15 mouse cellular contexts compared by ENCODE assay signal in the genomic region with DNA sequence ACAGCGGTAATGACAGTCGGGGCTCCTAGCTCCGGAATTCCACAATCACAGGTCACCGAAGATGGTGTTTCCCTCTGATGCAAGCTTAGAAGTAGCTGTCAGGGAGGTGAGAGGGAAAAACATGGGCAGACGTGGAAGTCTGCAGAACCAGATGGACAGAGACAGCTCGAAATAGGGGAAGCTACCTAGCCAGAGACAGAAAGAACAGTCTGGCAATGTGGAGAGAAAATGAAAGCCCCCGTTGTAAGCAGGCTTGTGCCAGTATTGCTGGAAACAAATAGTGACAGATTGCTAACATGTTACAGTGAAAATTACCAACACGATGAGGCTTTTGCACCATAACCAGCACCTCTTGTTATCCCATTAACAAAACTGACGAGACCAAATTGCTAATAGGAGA.
DNase-seq lines count a peak whose midpoint lies in the region; ATAC-seq and TF ChIP-seq lines count a peak whose summit lies in the region.
"Had no signal": no experiment of that assay in that cellular context is flagged by ENCODE, and none has a peak within 500 bp of the region (broad histone marks: within the 10 kb centered on the region; RNA-seq: fewer than 3 reads in every experiment).

No protein-coding gene starts in this region.

- ATAC-seq in cerebellum, adult (ENCODE audit: insufficient number of reproducible peaks, low FRiP score, low TSS enrichment) = no peak
- no peak for ATAC-seq in heart, embryonic 16.5 days (replicated peaks; ENCODE audit: extremely low read depth, insufficient read depth, low FRiP score)
- peak; percentile 69 for ATAC-seq in forebrain, embryonic 16.5 days
- ATAC-seq: intestine, postnatal 0 days; liver, postnatal 0 days had no signal

- no peak overlapping the region for H3K4me3 ChIP-seq in heart, embryonic 16.5 days (ENCODE audit: low read length)
- H3K4me3 ChIP-seq in forebrain, embryonic 16.5 days (replicated peaks; ENCODE audit: low read length) = no peak overlapping the region
- H3K4me3 ChIP-seq: hindbrain, embryonic 12.5 days; limb, embryonic 13.5 days; neural tube, embryonic 13.5 days had no signal

- peak overlapping the region; percentile 27 for H3K4me2 ChIP-seq in heart, embryonic 16.5 days (ENCODE audit: low read depth, low read length)
- no peak overlapping the region for H3K4me2 ChIP-seq in forebrain, embryonic 16.5 days (ENCODE audit: low read length)
- H3K4me2 ChIP-seq: hindbrain, embryonic 12.5 days; neural tube, embryonic 13.5 days had no signal

- no peaks in the 10 kb centered on the region for H3K36me3 ChIP-seq in heart, embryonic 16.5 days (ENCODE audit: control insufficient read depth, insufficient read depth)
- H3K36me3 ChIP-seq in forebrain, embryonic 16.5 days (ENCODE audit: control insufficient read depth, insufficient read depth) = no peaks in the 10 kb centered on the region
- H3K36me3 ChIP-seq: hindbrain, embryonic 12.5 days; limb, embryonic 13.5 days; neural tube, embryonic 13.5 days had no signal

- 39% methylated on average over 9 of the region's 9 CpGs for WGBS in heart, embryonic 16.5 days
- WGBS in forebrain, embryonic 16.5 days = 51% methylated on average over 9 of the region's 9 CpGs

- H3K4me1 ChIP-seq in heart, embryonic 16.5 days (ENCODE audit: control insufficient read depth, insufficient read depth, low read length) = peaks cover 28% of the 10 kb centered on the region
- peaks cover 30% of the 10 kb centered on the region for H3K4me1 ChIP-seq in forebrain, embryonic 16.5 days (replicated peaks; ENCODE audit: control insufficient read depth, insufficient read depth, low read length)

- no peak for TF ChIP-seq POLR2A in brain, embryonic 14.5 days (IDR thresholded peaks at IDR 0.05; ENCODE audit: borderline replicate concordance, extremely low read depth, insufficient read depth, insufficient read length, poor library complexity, severe bottlenecking)

- no peak for TF ChIP-seq CTCF in brain, embryonic 14.5 days (IDR thresholded peaks at IDR 0.05; ENCODE audit: borderline replicate concordance, extremely low read depth, insufficient read depth, insufficient read length)

- peak; percentile 23 to 28 for DNase-seq in cerebellum, adult 18-20 months
- DNase-seq in heart, adult 8-10 months (ENCODE audit: low spot score) = no peak
- DNase-seq in brain, embryonic 14.5 days (ENCODE audit: low read depth) = peak; percentile 89
- DNase-seq in frontal cortex, adult 2 months (ENCODE audit: extremely low spot score in 1 of 2, low spot score in 1 of 2) = no peak
- no peak for DNase-seq in frontal cortex, postnatal 14 days (ENCODE audit: low spot score in 2 of 2)
- DNase-seq: adrenal gland, postnatal 10 days; liver, postnatal 0 days had no signal

- H3K27me3 ChIP-seq in heart, embryonic 16.5 days (ENCODE audit: control insufficient read depth, insufficient read depth, low read length) = peaks cover 15% of the 10 kb centered on the region
- H3K27me3 ChIP-seq in forebrain, embryonic 16.5 days (replicated peaks; ENCODE audit: control insufficient read depth, insufficient read depth, low read length) = no peaks in the 10 kb centered on the region
- H3K27me3 ChIP-seq: CH12.LX had no signal

- H3K9ac ChIP-seq in heart, embryonic 16.5 days (ENCODE audit: low read length) = no peak overlapping the region
- H3K9ac ChIP-seq in forebrain, embryonic 16.5 days (replicated peaks; ENCODE audit: low read depth, low read length) = no peak overlapping the region
- H3K9ac ChIP-seq: hindbrain, embryonic 12.5 days; limb, embryonic 13.5 days; liver, postnatal 0 days; neural tube, embryonic 13.5 days had no signal

- H3K27ac ChIP-seq in heart, embryonic 16.5 days (ENCODE audit: low read length) = no peak overlapping the region
- peak overlapping the region; percentile 69 for H3K27ac ChIP-seq in forebrain, embryonic 16.5 days (ENCODE audit: low read length)
- H3K27ac ChIP-seq: hindbrain, embryonic 12.5 days; limb, embryonic 13.5 days; neural tube, embryonic 13.5 days had no signal

- H3K9me3 ChIP-seq in heart, embryonic 16.5 days (replicated peaks; ENCODE audit: control insufficient read depth, low read length) = no peaks in the 10 kb centered on the region
- no peaks in the 10 kb centered on the region for H3K9me3 ChIP-seq in forebrain, embryonic 16.5 days (ENCODE audit: control insufficient read depth, low read length)
- H3K9me3 ChIP-seq: hindbrain, embryonic 12.5 days; limb, embryonic 13.5 days; neural tube, embryonic 13.5 days had no signal

Comparison
In these comparisons a context has a peak if more than half of its experiments do, and no peak if none do; other contexts are left out.
1. DNase-seq: peak in cerebellum, adult 18-20 months (2 of 2) and brain, embryonic 14.5 days (single experiment); none in heart, adult 8-10 months (single experiment), frontal cortex, adult 2 months (0 of 2) and frontal cortex, postnatal 14 days (0 of 2).